In genomic region chr10:11281498-11282305, GRCm38 (mm10) we compare ENCODE assay signal across 8 mouse cellular contexts. TPM values are rescaled to one million over a fixed set of nuclear protein-coding genes. Genes with fewer than 3 reads are reported as not detected.
A peak's percentile ranks its signal among the peaks of the same experiment; 100 is the strongest.
DNase-seq lines count a peak whose midpoint lies in the region.

No protein-coding gene starts in this region.

- peak; percentile 39 for DNase-seq in ovary, postnatal 10 days (ENCODE audit: low spot score)
- DNase-seq in ovary, postnatal 14 days (ENCODE audit: low spot score), result no peak
- peak; percentile 54 to 62 for DNase-seq in cerebellum, postnatal 14 days
- DNase-seq in heart, adult 18-20 months, result peak; percentile 42 to 70
- DNase-seq in kidney, adult 8-10 months, result peak; percentile 39 to 54
- peak; percentile 27 to 35 for DNase-seq in lung, adult 18-20 months
- DNase-seq in retina, embryonic 14.5 days (ENCODE audit: low spot score), result peak; percentile 63
- DNase-seq in urinary bladder, postnatal 25 days (ENCODE audit: low spot score), result peak; percentile 18

RNA-seq across cellular contexts. Expression of gene Fbxo30, which starts 0.6 kb away (rescaled TPM):
- total RNA-seq in heart, adult 18-20 months (2021), result 10 to 100 TPM; 33.1 to 35.1 TPM
